Mouse (Mus musculus): Measurements from ENCODE around the gene Esr1.

Gene Esr1

GRCm38 (mm10) chr10:4993802-4994201 lies 382.4 kb downstream of the Esr1 start:
- in situ Hi-C loops (cut with MseI, MboI) = no loop called here

GRCm38 (mm10) chr10:4996592-4996991 lies 385.2 kb downstream of the Esr1 start:
- in situ Hi-C loops (cut with MseI, MboI) = no loop called here

- in situ Hi-C loops (cut with MseI, MboI) = no loop called here
Measured at GRCm38 (mm10) chr10:5008795-5009366, 397.5 kb downstream of the Esr1 start.

DNA sequence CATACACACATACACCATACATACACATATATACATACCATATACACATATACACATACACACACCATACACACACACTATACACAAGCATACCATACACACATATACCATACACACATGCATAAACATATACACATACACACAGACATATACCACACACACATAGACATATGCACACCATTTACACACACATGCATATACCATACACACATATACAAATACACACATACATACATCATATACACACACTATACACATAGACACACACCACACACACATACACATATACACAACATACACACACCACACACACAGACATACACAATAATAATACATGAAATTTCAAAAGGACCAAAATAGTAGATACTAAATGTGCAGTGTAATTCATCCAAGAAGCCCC lies 400.6 kb downstream of the Esr1 start:
- in situ Hi-C loops (cut with MseI, MboI) = no loop called here

DNA sequence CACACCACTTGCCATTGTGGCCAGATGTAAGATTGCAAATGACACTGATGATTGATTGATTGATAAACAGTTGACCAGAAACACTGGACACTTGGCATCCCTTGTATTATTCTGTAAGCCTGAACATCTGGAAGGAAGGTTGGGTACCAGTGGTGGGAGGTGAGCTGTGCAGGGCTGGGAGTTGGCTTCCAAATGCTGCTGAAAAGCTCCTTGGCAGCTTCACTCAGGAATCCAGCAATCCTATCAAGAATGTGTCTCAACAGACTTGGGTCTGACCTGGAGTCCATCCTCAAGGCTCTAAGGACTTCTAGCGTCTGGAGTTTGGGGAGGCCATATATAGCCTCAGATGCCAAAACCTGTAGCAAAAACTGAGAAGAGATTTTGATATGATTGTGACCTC lies 403.6 kb downstream of the Esr1 start:
- in situ Hi-C loops (cut with MseI, MboI) = no loop called here

GRCm38 (mm10) chr10:5017148-5017547 lies 405.8 kb downstream of the Esr1 start:
- in situ Hi-C loops (cut with MseI, MboI) = no loop called here

- in situ Hi-C loops (cut with MseI, MboI) = no loop called here
Measured at GRCm38 (mm10) chr10:5025906-5026305, 414.5 kb downstream of the Esr1 start.

- in situ Hi-C loops (cut with MseI, MboI) = no loop called here
Measured at GRCm38 (mm10) chr10:5027208-5027607, 415.8 kb downstream of the Esr1 start.

DNA sequence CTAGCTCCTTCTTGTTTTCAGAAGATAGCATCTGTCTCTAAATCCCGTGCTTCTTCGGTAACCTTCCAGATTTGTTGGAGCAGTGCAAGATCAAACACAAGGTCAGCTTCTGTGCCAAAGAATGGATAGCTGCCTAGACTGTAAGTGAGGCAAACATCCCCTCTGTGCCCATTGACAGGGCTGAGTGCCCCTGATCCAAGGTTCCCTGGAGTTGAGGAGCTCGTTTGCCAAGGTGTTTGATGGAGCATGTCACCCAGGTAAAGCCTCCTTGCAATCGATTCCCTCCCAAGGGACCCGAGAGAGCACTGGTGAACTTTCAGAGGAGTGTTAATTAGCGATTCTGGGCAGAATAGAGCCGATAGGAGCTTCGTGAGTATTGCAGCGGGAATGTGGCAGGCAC lies 416.9 kb downstream of the Esr1 start:
- in situ Hi-C loops (cut with MseI, MboI) = no loop called here

DNA sequence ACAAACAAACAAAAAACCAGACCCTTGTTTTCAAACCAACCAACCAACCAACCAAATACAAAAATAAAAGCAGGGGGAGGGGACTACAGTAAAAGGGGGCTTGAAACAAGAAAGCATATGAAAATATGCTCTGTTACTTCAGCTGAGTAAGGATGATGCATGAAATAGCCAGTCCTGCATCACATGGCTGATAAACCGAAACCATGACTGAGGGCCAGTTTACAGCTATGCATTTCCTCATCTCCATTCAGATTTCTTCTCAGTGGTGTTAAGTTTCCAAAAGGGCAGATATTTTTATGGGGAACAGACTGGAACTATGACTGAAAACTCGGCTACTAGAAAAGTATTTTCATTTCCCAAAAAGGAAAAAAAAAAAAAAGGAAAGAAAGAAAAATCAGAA lies 417.8 kb downstream of the Esr1 start:
- in situ Hi-C loops (cut with MseI, MboI) = no loop called here

GRCm38 (mm10) chr10:5029883-5030282 lies 418.5 kb downstream of the Esr1 start:
- in situ Hi-C loops (cut with MseI, MboI) = no loop called here

DNA sequence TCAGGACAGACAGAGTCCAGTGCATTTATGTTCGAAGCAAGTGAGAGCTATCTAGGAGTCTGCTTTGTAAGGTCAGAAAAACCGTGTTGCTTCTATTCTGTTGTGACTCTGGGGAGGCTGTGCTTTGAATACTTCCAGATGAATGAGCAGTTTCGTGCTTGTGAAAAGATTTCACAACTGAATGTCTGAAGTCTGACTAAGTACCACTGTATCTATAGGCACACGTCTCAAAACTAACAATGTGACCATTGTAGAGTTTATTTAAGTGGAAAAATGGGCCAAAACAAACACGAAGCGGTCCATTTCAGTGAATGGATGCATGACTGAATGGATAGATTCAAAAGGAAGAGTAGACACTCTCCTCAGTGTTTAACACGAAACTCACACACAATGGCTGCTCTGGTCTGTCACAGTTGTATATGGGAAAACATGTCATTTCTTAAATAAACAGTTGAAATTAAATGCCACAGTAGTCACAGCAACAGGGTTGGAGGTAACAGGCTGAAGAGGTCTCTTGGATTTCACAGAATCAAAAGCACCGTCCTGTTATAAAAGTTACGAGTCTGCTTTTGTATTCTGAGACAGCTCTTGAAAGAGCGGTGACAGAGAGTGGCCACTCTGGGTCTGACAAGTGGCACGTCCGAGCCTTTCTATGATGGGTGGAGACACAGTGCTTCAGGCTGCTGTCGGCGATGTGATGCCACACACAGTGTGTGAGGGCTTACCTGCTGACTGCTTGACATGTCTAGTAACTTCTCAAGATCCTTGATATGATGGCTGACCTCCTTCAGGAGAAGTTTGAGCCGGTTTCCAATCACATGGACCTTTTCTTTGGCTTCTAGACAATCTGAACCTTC lies 421.0 kb downstream of the Esr1 start:
- in situ Hi-C loops (cut with MseI, MboI) = no loop called here

DNA sequence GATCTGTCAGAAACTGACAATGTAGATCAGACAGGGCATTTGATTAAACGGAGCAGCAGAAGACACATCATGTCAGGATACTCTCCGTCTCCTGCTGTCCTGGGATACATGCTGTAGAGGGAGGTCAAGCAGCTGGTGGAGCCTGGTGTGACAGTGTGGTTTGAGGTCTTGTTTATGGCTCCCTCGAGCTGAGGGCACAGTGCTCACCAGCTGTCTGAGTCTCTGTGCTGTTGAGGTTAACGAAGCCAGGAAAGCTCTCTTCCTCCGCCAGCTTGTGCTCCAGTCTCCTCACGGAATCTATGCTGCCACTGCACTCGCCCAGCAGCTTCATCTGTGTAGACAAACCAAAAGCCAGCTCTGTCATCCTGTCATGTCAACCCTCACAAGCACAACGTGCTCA lies 429.9 kb downstream of the Esr1 start:
- in situ Hi-C loops (cut with MseI, MboI) = no loop called here

- in situ Hi-C loops (cut with MseI, MboI) = no loop called here
Measured at GRCm38 (mm10) chr10:5044481-5044880, 433.1 kb downstream of the Esr1 start.

DNA sequence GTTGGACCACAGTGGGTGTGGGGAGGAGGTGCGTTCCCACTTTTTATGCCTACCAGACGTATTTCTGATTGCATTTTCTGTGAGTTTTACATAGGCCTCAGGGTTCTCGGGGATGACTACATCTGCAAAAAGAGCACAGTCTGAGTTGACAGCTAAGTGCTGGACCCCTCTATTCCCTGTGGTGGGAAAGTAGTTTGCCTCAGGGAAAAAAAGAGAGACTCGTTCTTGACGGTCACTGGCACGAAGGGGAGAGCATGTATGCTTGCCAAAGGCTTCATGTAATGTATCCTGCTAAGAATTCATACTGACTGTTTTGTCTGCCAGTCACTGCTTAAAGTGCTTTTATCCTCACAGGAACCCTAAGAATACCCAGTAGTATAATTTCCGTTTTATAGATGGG lies 433.8 kb downstream of the Esr1 start:
- in situ Hi-C loops (cut with MseI, MboI) = no loop called here

DNA sequence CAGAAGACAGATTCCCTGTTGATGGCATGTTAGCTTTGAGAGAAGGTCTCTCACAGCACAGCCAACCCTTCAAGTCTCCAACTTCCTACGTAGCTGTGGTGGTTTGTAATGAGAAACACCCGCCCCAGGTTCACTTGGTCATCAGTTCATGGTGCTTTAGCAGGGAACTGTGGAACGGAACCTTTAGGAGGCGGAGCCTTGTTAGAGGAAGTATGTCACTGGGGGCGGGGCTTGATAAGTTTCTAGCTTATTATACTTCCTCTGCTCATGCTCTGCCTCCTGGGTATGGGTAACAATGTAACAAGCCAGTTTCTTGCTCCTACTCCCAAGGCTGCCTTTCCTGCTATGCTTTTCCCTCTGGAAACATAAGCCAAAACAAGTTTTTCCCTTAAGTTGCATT lies 434.3 kb downstream of the Esr1 start:
- in situ Hi-C loops (cut with MseI, MboI) = no loop called here

All from mouse trophoblast stem cell (cell line).